Mouse (Mus musculus) kidney, embryonic 15.5 days (tissue): ENCODE measurements around the gene Mtus2. TPM values are rescaled to one million over a fixed set of nuclear protein-coding genes. Genes with fewer than 3 reads are reported as not detected.
"Not testable (repeated sequence)": the region's sequence is repeated elsewhere in the genome, so short reads cannot be mapped to it uniquely, and the experiment has no call there.

Source experiments
- ATAC-seq: fragments of 200-750 bp; cut with Nextera tagmentation; replicated peaks from 2 replicates; pipeline ENCODE4 v1.8.0; 2017; ENCODE audit warnings: moderate TSS enrichment; ENCODE audit not compliant: low FRiP score
- H3K27ac ChIP-seq: fragments of 300-500 bp; sonication (generic); 2 replicates; pipeline ENCODE4 v1.5.1; 2015; ENCODE audit warnings: mild to moderate bottlenecking, inconsistent platforms
- H3K27me3 ChIP-seq: fragments of 300-500 bp; sonication (generic); 2 replicates; pipeline ENCODE4 v1.6.1; 2015; ENCODE audit warnings: inconsistent platforms
- H3K36me3 ChIP-seq: fragments of 300-500 bp; sonication (generic); 2 replicates; pipeline ENCODE4 v1.6.1; 2015; ENCODE audit warnings: inconsistent platforms
- H3K4me1 ChIP-seq: fragments of 300-500 bp; sonication (generic); 2 replicates; pipeline ENCODE4 v1.6.1; 2015; ENCODE audit warnings: inconsistent platforms
- H3K4me2 ChIP-seq: fragments of 300-500 bp; sonication (generic); 2 replicates; pipeline ENCODE4 v1.6.1; 2015; ENCODE audit warnings: moderate library complexity, mild to moderate bottlenecking, inconsistent platforms
- H3K4me3 ChIP-seq: fragments of 300-500 bp; sonication (generic); replicated peaks from 2 replicates; pipeline ENCODE4 v1.5.1; 2015; ENCODE audit warnings: mild to moderate bottlenecking, inconsistent platforms
- H3K9ac ChIP-seq: fragments of 300-500 bp; sonication (generic); 2 replicates; pipeline ENCODE4 v1.6.1; 2015; ENCODE audit warnings: mild to moderate bottlenecking, inconsistent platforms
- H3K9me3 ChIP-seq: fragments of 300-500 bp; sonication (generic); replicated peaks from 2 replicates; pipeline ENCODE4 v1.6.1; 2016; ENCODE audit warnings: inconsistent platforms
- WGBS: fragments of 180-500 bp; shearing (Covaris S2); methylation state at CpG from one replicate; pipeline ENCODE4 v1.1.7; 2015; ENCODE audit warnings: mixed read lengths; 5-methylcytosine and 5-hydroxymethylcytosine counted together
- polyA plus RNA-seq: library from polyadenylated mRNA; unstranded; fragments of >200 nt; fragmentation: Nextera tagmentation; extraction: Ambion mirVana; gene quantifications from 2 replicates; pipeline ENCODE4 v1.2.1, GENCODE M21; 2015

Gene Mtus2
- polyA plus RNA-seq, 1 experiment from 2014 or later: 3.6 TPM

DNA sequence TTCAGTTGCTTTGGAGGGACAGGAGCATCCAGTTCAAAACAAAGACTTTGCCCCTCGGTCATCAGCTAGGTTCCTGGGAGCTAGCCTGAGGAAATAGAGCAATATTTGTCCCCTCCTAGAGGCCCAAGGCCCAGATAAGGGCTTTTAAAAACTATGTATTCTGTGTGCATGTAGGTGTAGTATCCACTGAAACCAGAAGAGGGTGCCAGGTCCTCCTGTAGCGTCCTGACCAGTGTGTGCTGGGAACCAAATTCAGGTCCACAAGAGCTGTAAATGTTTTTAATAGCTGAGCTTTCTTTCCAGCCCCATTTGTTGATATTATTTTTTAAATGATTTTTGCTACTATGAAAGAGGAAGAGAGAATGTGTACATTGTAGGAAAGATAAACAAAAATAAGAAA, 347.0 kb downstream of the Mtus2 start:
- Histone ChIP-seq H3K4me3 (no peak overlapping the region), H3K9ac (no peak overlapping the region), H3K4me1 (no peaks in the 10 kb centered on the region), H3K27me3 (no peaks in the 10 kb centered on the region), H3K9me3 (no peaks in the 10 kb centered on the region), H3K36me3 (no peaks in the 10 kb centered on the region), H3K4me2 (no peak overlapping the region), H3K27ac (no peak overlapping the region)
- 85% methylated on average over 2 of the region's 2 CpGs for WGBS
- no peak for ATAC-seq

DNA sequence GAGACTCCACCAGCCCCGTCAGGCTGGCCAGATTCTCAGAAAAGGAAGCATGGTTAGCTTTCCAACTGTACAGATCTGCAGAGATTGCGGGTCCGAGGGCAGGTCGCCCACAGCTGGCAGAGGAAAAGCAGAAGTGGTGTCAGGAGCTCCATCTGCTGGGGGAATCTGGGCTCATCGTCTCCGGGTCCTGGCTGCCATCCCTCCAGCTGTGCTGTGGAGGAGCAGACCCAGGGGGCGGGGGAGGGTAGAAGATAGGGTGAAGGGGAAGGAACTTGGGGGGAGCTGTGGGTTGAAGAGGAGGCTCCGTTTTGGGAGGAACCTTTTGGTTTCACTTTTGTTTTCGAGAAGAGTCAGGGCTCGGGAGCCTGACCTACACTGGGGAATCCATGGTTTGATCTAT, 353.7 kb downstream of the Mtus2 start:
- H3K4me2 ChIP-seq: peak overlapping the region; percentile 21; the same call in 1 of the 2 replicates
- no peak for ATAC-seq

DNA sequence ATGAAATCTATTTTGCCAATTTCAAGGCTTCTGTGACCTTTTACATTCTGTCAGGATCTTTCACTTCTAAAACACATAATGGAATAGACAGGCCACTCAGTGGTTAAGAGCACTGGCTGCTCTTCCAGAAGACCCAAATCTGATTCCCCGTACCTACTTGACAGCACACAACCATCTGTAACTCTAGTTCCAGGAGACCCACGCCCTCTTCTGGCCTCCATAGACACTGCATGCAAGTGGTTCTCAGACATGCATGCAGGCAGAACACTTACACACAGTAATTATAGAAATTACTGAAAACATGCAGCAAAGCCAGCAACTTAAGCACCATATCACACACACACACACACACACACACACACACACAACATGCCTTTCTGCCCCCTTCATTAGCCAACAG, 355.3 kb downstream of the Mtus2 start:
- H3K9me3 ChIP-seq: no peaks in the 10 kb centered on the region
- ATAC-seq: no peak
- H3K4me3 ChIP-seq: no peak overlapping the region
- no peaks in the 10 kb centered on the region for H3K36me3 ChIP-seq
- no peak overlapping the region for H3K4me2 ChIP-seq
- H3K9ac ChIP-seq: no peak overlapping the region
- 56% methylated on average over 2 of the region's 2 CpGs for WGBS
- H3K27me3 ChIP-seq: no peaks in the 10 kb centered on the region
- no peaks in the 10 kb centered on the region for H3K4me1 ChIP-seq
- no peak overlapping the region for H3K27ac ChIP-seq

More for the DNA sequence above, 353.7 kb downstream of the Mtus2 start:
- Histone ChIP-seq H3K36me3 (no peaks in the 10 kb centered on the region), H3K9ac (no peak overlapping the region), H3K27me3 (no peaks in the 10 kb centered on the region), H3K27ac (no peak overlapping the region), H3K9me3 (no peaks in the 10 kb centered on the region), H3K4me3 (0 out of 2 replicates have a peak overlapping the region, but pooled peaks have one; percentile 3), H3K4me1 (no peaks in the 10 kb centered on the region)
- WGBS: 66% methylated on average over 10 of the region's 10 CpGs

DNA sequence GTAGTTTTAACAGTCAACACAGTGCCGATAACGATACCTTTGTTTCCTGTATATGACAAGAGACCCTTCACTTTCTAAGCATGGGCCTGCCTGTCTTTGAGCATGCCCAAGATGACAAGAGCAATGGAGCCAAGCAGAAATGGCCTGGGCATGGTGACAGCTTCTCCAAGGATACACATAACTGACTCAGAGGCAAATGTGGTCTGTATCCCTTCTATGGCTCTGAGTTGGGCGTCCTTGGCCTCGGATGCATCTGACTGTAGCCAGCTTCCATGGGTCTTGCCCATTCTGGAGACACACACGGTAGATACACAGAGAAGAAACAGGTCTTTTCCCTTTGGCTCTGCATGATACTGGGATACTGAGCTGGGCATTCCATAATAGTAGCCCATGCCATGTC, 357.8 kb downstream of the Mtus2 start:
- Histone ChIP-seq H3K4me2 (no peak overlapping the region), H3K9ac (no peak overlapping the region), H3K36me3 (no peaks in the 10 kb centered on the region), H3K27ac (no peak overlapping the region), H3K4me1 (no peaks in the 10 kb centered on the region), H3K9me3 (no peaks in the 10 kb centered on the region), H3K4me3 (no peak overlapping the region), H3K27me3 (no peaks in the 10 kb centered on the region)
- no peak for ATAC-seq
- 94% methylated on average over 5 of the region's 5 CpGs for WGBS

DNA sequence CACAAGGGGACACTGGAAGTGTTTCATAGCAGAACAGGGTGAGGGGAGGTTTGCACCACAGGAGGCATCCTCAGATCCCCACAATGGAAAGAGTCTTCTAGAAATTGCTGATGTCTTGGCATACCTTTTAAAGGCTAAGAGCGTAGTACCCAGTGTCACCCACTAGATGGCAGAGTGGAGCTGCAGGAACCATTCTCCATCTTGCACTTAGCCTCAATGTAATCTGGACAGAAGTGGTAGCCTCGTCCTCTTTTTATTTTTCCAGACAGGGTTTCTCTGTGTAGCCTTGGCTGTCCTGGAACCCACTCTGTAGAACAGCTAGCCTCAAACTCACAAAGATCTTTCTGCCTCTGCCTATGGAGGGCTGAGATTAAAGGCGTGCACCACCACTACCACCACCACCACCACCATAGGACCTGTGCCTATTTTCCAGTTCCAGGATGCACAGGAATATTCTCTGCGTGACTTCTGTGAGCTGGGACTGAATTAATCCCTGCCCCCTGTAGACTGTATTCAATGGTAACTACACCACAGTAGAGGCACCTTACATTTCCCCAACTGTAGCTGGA, 368.3 kb downstream of the Mtus2 start:
- Histone ChIP-seq H3K36me3 (no peaks in the 10 kb centered on the region), H3K9me3 (no peaks in the 10 kb centered on the region), H3K4me2 (no peak overlapping the region), H3K9ac (no peak overlapping the region), H3K4me1 (no peaks in the 10 kb centered on the region), H3K27me3 (no peaks in the 10 kb centered on the region), H3K27ac (no peak overlapping the region), H3K4me3 (no peak overlapping the region)
- WGBS: 47% methylated on average over 4 of the region's 4 CpGs
- 0 out of 2 replicates have a peak, but pooled peaks have one; percentile 25 for ATAC-seq

DNA sequence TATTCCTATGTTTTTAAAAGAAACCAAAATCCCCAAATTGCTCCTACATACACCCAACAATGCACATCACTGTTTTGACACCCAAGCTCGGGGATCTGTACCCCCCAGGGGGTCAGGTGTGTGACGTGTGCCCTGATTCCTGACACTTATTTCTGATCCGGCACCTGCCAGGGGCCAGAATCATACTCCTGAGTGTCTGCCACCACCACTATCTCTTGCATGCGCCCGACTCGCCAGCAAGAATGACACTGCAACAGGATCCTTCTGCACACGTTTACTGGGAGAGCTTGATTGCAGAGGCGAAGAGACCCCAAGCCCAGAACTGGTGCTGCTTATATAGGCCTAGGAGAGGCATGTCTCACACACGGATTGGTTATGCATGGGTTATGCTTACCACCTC, 369.2 kb downstream of the Mtus2 start:
- H3K4me2 ChIP-seq, H3K9ac ChIP-seq, ATAC-seq, H3K4me1 ChIP-seq, H3K9me3 ChIP-seq, H3K36me3 ChIP-seq, H3K27me3 ChIP-seq, H3K4me3 ChIP-seq, H3K27ac ChIP-seq: not testable (repeated sequence)
- WGBS: 92% methylated on average over 9 of the region's 9 CpGs

DNA sequence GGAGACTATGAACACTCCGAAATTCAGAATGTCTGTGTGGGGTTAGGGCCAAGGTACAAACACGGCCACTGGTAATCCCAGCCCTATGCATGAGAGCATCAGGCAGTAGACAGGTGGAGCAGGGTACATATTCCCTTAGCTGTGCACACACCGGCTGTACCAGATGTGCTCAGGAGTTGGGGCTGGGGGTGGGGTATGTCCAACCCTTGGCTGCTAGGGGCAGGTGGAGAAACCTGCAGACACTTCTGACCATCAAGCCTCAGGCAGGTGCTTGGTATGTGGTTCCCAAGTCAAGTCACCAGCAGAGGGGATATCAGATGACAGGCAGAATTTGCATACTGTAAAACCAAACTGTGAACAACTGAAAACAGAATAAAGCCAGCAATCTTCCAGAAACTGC, 371.9 kb downstream of the Mtus2 start:
- Histone ChIP-seq H3K27ac (no peak overlapping the region), H3K36me3 (peaks cover 23% of the 10 kb centered on the region), H3K9ac (no peak overlapping the region), H3K27me3 (no peaks in the 10 kb centered on the region), H3K4me2 (no peak overlapping the region), H3K4me1 (0 out of 2 replicates have a peak, but pooled peaks cover 2% of the 10 kb centered on the region), H3K9me3 (no peaks in the 10 kb centered on the region), H3K4me3 (no peak overlapping the region)
- WGBS: 86% methylated on average over 3 of the region's 3 CpGs
- ATAC-seq: no peak

DNA sequence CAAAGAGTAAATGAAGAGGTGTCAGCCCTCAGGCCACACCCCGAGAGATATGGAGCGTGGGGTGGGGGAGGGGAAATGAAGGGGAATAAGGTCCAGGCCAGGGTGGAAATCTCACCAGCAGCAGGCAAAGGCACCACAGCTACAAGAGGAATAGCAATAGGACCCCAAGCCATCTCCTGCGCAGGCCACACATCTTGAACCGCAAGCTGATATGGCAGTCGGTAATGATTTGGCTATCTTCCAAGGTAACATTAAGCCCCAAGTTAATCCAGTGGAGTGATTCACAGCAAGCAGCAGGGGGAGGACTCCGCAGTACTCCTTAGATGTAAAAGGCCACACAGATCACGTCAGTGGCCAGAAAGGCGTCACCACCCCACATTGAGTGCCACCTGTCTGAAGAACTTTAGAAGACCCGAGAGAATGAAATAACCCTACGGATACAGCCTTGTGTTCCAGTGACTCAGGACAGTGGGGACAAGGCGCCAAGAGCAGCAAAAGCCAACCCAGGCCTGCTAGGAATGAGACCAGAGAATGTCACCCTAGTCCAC, 374.2 kb downstream of the Mtus2 start:
- Histone ChIP-seq H3K9me3 (no peaks in the 10 kb centered on the region), H3K9ac (no peak overlapping the region), H3K4me1 (0 out of 2 replicates have a peak, but pooled peaks cover 2% of the 10 kb centered on the region), H3K27ac (no peak overlapping the region), H3K36me3 (peaks cover 37% of the 10 kb centered on the region), H3K27me3 (no peaks in the 10 kb centered on the region), H3K4me2 (no peak overlapping the region), H3K4me3 (no peak overlapping the region)
- ATAC-seq: no peak
- 74% methylated on average over 11 of the region's 11 CpGs for WGBS

DNA sequence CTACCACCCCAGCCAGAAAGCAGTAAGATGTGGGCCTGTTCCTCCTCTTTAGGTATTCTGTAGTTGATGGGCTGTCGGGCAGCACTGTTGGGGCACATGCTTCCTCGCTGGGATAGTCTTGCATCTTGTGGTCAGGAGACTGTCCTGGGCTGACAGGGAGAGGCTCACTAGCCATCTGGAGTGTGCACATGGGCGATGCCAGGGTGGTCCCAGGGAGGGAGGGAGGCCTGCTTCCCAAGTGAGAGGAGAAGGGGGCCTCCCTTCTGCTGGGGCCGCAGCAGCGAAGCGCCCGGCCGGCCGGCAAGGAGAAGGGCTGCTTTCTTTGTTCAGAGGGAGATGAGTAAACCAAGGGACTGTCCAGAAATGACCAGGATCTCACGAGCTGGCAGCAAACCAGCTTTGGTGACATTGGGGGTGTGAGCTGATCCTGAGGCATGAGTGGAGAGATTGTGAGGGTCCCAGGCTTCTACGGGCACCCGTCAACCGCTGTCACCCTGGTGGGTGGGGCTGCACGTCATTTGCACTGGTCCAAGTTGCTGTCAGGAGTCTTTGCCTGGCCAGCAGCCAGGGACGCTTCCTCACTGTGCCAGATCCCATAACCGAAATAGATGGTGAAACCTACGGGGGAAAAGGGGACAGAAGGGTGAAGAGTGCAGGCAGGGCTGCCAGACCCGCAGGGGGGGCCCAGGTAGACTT, 375.0 kb downstream of the Mtus2 start:
- Histone ChIP-seq H3K4me3 (no peak overlapping the region), H3K4me2 (no peak overlapping the region), H3K9me3 (no peaks in the 10 kb centered on the region), H3K27ac (no peak overlapping the region), H3K9ac (no peak overlapping the region), H3K36me3 (peaks cover 45% of the 10 kb centered on the region), H3K4me1 (0 out of 2 replicates have a peak, but pooled peaks cover 2% of the 10 kb centered on the region), H3K27me3 (no peaks in the 10 kb centered on the region)
- 89% methylated on average over 18 of the region's 18 CpGs for WGBS
- no peak; the same call in 1 of the 2 replicates for ATAC-seq

DNA sequence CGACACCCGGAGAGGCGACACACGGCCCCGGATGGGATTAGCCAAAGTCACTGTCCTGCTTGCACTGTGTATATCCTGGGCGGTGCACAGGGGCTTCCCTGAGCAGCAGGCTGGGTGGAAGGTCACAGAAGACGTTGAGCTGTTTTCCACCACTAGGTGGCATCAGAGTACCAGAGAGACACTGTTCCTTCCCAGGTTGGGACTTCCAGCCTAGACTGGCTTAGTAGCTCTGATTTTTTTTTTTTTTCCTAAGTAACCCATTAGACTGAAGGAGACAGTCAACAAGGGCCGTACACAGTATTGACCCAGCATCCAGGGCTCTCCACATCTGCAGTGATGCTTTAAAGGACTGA, 375.5 kb downstream of the Mtus2 start:
- no peak overlapping the region for H3K4me2 ChIP-seq
- H3K4me1 ChIP-seq: 0 out of 2 replicates have a peak, but pooled peaks cover 2% of the 10 kb centered on the region
- peak; percentile 55 for ATAC-seq
- H3K4me3 ChIP-seq: no peak overlapping the region
- WGBS: 40% methylated on average over 8 of the region's 8 CpGs
- H3K9ac ChIP-seq: no peak overlapping the region
- H3K27me3 ChIP-seq: no peaks in the 10 kb centered on the region
- no peaks in the 10 kb centered on the region for H3K9me3 ChIP-seq
- no peak overlapping the region for H3K27ac ChIP-seq
- H3K36me3 ChIP-seq: peaks cover 45% of the 10 kb centered on the region

DNA sequence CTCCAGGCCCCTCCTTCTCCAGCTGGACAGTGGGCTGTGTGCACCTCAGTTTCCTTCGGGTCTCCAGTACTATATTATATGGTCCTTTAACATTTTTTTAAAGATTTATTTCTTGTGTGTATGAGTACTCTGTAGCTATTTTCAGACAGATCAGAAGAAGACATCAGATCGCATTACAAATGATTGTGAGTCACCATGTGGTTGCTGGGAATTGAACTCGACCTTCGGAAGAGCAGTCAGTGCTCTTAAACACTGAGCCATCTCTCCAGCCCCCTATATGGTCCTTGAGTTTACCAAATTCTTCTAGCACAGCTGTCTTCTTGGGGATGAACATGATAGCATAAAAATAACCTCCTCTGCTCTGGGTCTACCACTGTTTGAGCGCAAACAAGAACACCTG, 382.0 kb downstream of the Mtus2 start:
- peaks cover 42% of the 10 kb centered on the region for H3K36me3 ChIP-seq
- ATAC-seq: no peak
- H3K4me2 ChIP-seq: no peak overlapping the region
- H3K4me1 ChIP-seq: peaks cover 15% of the 10 kb centered on the region
- no peak overlapping the region for H3K9ac ChIP-seq
- WGBS: 88% methylated on average over 5 of the region's 5 CpGs
- H3K4me3 ChIP-seq: no peak overlapping the region
- no peak overlapping the region for H3K27ac ChIP-seq
- no peaks in the 10 kb centered on the region for H3K9me3 ChIP-seq
- no peaks in the 10 kb centered on the region for H3K27me3 ChIP-seq

DNA sequence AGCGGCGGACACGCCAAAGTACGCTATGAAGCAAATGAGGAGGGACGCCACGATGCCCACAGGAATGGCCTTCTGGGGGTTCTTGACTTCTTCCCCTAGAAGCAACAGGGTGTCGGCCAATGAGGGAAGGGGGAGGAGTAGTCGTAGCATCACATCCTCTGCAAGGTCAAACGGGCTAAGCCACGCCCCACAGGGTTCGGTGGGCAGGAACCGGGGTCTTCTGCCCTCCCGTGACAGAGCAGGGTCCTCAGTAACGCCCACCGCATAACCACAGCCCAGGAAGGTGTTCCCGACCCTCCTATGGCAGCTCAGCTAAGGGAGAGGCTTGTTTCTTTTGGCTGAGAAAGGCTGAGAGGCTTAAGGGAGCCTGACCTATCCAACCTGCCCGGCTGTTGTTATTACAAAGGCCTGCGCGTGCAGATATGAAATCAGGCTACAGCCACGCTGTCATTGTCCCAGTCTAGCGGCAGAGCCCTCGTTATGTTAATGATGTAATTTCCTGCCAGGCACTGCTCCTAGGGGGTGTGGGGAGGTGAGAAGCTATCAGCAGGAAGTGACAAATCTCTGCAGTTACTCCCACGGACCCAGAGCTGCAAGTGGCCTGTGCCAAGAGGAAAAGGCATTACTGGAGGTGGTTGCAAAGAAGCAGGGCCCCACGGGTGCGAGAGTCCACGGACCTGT, 385.1 kb downstream of the Mtus2 start:
- Histone ChIP-seq H3K27ac (peak overlapping the region; percentile 59), H3K27me3 (no peaks in the 10 kb centered on the region), H3K9me3 (no peaks in the 10 kb centered on the region), H3K4me1 (peaks cover 17% of the 10 kb centered on the region), H3K4me3 (peak overlapping the region; percentile 25), H3K4me2 (peak overlapping the region; percentile 57), H3K36me3 (peaks cover 50% of the 10 kb centered on the region), H3K9ac (peak overlapping the region; percentile 21; the same call in 1 of the 2 replicates)
- peak; percentile 88 for ATAC-seq
- 27% methylated on average over 26 of the region's 26 CpGs for WGBS
